Mouse (Mus musculus): Measurements from ENCODE around the gene Ttll5. TPM values are rescaled to one million over a fixed set of nuclear protein-coding genes. Genes with fewer than 3 reads are reported as not detected.

Gene Ttll5
- total RNA-seq (2021), result 10 to 100 TPM; 23.2 to 23.6 TPM
- long read RNA-seq, experiment 1, partial matches to known transcripts, result 1 of 4 reads
- long read RNA-seq, experiment 1, other reads (novel, unspliced or antisense), result 3 of 4 reads
- long read RNA-seq, experiment 2, full-length matches to known transcripts, result 1 of 5 reads
- long read RNA-seq, experiment 2, partial matches to known transcripts, result 3 of 5 reads
- long read RNA-seq, experiment 2, other reads (novel, unspliced or antisense), result 1 of 5 reads

- peak; percentile 82 to 87 for DNase-seq (ENCODE audit: low spot score in 2 of 2)
Measured at GRCm38 (mm10) chr12:85824438-85825264, at the start of gene Ttll5, which contains the start of gene Erg28. Gene Ttll5 (plus strand): TSS chr12:85824659. Gene Erg28 (minus strand): TSS chr12:85824550.

DNA sequence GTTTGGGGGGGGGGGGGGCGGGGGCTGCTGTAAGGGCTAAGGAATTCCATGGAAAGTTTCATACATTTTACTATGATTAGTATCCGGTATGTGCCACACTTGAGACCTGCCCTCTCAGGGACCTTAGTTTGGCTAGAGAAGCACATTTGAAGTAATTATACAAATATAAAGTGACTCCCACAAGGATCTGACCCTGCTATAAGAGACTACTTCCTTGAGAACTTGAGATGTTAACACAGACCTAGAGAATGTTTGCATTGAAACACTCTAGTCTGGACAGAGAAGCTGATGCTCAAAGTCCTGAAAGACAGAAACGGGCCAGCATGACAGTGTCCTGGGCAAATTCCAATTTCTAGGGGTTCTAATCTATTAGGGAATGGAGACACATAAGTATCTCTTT, 45.5 kb upstream of the Ttll5 start:
- DNase-seq (ENCODE audit: low spot score in 2 of 2), result no peak

DNA sequence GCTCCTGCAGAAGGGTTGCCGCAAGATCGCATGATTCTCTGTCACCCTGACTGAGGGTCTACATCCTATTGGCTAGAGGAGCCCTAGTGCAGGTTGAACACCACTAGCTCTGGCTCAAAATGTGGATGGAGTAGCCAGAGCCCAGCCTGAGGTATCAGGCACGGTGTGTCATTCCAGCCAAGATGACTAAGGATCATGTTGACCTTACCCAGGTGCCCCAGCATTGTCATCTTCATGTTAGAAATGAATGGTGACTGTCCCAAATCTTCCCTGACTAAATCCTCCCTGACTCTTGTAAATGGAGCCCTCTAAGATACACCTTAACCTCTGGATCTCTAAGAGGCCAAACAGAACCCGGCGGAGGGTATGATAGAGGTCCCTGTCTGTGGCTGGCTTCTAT, 44.8 kb upstream of the Ttll5 start:
- DNase-seq (ENCODE audit: low spot score in 2 of 2), result no peak

DNA sequence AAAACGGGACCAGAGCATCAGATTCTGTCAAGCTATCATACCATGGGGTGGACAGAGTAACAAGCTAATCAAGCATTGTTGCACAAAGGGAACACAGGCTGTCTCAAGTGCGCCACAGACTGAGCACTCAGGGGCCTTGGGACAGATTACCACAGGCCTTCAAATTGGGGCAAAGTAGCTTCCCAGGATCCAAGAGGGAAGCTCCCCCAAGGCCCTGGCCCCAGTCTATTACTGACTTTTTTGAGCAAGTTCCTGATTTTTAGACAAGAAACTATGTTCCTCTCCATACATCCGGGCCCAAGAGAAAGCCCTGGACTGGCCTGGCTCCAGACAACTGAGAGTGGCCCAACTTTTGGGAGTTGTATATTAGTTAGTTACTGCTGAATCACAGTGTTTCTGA, 42.9 kb upstream of the Ttll5 start:
- no peak for DNase-seq (ENCODE audit: low spot score in 2 of 2)

- DNase-seq (ENCODE audit: low spot score in 2 of 2), result no peak
Measured at GRCm38 (mm10) chr12:85784916-85785815, 39.3 kb upstream of the Ttll5 start.

GRCm38 (mm10) chr12:85792158-85792557, 32.3 kb upstream of the Ttll5 start:
- DNase-seq (ENCODE audit: low spot score in 2 of 2), result no peak

DNA sequence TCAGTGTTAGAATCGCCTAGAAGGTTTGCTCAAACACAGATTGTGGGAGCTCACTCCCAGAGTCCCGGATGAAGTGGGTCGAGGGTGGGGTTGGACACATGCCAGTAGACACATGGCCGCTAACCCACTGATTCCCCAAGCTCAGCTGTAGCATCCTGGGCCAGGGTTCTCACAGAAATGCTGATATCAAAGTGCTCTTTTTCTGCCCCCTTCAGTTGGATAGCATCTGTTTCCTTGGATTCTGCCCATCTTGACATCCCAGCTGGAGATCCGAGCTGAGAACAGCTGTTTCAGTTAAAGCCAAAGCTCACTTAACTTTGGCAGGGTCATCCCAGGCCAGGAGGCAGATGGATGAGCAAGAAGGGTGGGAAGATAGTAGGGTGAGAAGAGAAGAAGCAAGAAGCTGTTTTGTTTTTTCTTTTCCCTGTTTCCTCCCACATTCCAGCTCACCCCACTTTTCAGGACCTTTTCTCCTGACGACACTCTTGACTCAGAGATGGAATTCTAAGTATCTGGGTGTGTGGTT, 31.6 kb upstream of the Ttll5 start:
- DNase-seq (ENCODE audit: low spot score in 2 of 2), result no peak

DNA sequence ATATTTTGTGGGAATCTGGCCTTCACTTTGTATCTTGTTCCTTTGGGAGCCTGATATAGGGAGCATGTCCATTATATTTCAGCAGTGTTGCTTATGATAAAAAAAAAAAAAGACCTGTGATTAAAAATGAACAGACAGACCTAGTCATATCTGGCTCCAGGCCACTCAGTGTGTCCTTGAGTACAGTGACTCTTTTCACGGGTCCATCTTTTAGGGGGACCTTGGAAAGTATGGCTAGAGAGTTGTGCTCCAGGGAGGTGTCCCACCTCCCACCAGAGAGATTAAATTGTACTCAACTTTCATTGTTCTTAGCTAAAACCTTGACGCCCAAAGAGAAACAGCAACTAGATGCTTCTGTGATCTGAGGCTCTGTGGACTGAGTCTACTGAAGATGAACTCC, 30.4 kb upstream of the Ttll5 start:
- no peak for DNase-seq (ENCODE audit: low spot score in 2 of 2)

GRCm38 (mm10) chr12:85795551-85795950, 28.9 kb upstream of the Ttll5 start:
- DNase-seq (ENCODE audit: low spot score in 2 of 2), result no peak

DNA sequence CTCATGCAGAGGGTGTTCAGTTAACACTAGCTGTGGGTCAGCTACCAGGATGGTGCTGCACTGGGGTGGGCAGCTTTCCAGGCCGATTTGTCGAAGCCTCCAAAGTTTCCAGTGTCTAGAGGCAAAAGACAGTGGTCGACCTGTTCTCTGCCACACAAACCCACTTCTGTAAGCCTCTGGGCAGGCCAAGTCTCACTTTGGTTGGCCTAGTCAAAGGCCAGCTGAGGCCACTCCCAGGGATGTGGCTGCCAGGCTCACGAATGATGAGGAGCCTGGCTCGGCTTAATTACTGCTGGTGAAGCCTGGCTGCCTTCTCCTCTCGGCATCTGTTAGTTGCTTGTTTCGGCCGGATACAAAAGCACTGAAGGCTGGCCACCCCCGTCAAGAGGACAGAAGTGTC, 24.4 kb upstream of the Ttll5 start:
- DNase-seq (ENCODE audit: low spot score in 2 of 2), result no peak

- DNase-seq (ENCODE audit: low spot score in 2 of 2), result no peak
Measured at GRCm38 (mm10) chr12:85809726-85810125, 14.7 kb upstream of the Ttll5 start.

DNA sequence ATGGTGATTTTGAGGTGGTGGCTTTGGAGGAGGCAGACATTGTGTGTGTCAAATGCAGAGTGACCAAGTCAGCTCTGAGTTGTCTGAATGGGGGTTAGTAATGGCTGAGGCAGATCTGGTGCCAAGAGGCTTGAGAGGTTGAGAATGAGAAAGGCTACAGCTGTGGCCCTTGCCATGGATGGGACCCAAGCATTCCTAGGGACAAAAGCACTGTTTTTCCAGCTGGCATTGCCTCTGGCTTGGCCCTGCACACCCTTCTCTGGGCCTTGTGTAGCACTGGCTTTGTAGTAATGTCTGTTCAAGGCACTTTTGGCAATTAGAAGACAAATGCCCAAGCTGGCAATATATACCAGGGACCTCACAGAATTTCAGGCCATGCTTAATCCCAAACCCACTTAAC, 13.5 kb upstream of the Ttll5 start:
- no peak for DNase-seq (ENCODE audit: low spot score in 2 of 2)

DNA sequence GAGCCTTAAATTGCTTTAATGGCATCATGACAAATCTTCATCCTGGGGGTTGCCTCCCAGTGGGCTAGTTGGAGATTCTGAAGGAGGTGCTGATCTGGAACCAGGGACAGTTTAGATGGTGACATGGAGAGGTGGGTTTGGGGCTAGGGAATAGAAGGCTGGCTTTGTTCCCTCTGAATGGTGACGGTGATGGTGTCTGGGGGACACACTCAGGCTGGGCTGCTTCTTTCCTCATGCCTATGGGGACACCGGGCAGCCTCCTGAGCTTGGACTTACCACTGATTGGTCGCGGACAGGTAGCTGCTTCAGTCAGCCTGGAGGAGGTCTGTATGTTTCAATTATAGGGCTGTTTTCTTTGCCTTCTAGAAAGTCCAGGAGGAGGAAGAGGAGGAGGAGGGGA, 12.8 kb upstream of the Ttll5 start:
- DNase-seq (ENCODE audit: low spot score in 2 of 2), result no peak

- DNase-seq (ENCODE audit: low spot score in 2 of 2), result peak in 1 of 2 experiments; percentile 25
Measured at GRCm38 (mm10) chr12:85813599-85813998, 10.9 kb upstream of the Ttll5 start.

DNA sequence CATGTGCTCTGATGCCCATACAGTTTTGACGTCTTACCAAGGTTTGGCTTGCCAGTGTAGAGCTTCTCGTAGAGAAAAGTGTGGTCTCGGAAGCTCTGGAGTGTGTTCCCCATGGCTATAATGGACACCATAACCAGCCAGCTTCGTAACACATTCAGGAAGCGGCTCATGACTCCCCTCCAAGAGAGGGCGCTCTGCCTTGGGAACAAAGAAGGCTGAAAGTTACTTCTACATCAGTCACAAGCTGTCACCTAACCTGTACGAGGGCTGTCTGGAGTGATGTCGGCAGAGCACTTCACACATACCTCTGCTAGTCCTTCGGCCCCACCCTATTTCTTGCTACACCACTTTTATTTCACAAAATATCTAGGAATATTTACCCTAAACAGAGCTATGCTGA, 2.4 kb upstream of the Ttll5 start:
- DNase-seq (ENCODE audit: low spot score in 2 of 2), result no peak

DNA sequence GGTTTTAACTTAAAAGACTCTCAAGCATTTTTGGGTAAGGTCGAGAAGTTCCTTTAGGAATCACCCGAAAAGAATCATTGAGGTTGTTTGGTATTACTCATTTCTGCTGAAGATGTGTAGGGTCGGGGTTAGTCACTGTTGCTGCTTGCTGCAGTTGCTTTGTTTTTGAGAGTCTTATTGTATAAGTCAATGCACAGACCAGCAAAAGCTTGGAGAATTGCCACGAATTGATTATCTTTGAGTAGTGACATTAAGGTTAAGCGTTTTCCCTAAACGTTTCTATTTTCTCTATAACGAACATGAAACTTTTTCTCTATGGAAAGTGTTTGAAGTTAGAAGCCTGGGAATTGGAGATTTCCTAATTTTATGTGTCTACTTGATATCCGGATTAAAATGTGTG, 902 bp downstream of the Ttll5 start:
- DNase-seq (ENCODE audit: low spot score in 2 of 2), result no peak

DNA sequence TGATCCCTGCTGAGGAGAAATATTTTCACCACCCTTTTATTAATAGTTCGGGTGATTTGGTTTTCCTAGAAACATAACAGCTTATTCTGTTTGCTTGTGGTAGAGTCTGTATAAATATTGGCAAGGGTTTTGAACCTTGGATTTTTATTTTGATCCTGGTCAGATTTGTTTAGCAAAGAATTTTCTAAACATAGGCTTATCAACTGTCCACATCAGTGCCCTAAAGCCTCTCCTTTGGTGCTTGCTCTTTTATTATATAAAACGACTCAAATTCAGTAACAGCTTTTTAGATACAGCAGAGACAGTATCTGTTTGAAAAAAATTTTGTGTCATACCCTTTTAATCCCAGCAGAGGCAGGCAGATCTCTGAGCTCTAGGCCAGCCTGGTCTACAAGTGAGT, 1.4 kb downstream of the Ttll5 start:
- DNase-seq (ENCODE audit: low spot score in 2 of 2), result no peak

- no peak for DNase-seq (ENCODE audit: low spot score in 2 of 2)
Measured at GRCm38 (mm10) chr12:85828856-85829255, 4.4 kb downstream of the Ttll5 start.

GRCm38 (mm10) chr12:85829866-85830265, 5.4 kb downstream of the Ttll5 start:
- no peak for DNase-seq (ENCODE audit: low spot score in 2 of 2)

DNA sequence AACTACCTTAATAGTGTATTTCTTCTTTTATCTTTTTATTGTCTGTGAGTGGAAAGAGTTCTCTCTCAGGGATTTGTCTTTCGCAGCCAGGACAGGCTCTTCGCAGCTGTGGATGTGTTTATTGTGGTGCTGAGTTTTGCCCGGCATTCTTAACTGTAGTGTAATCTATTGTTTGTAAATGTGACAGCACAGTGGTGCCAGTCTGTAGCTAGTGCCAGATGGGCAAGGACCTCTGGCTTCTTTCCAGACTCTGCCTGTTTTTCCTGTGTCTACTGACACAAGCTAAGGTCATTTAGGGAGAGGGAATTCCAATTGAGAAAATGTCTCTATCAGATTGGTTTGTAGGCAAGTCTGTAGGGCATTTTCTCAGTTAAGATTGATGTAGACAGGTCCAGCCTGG, 6.2 kb downstream of the Ttll5 start:
- DNase-seq (ENCODE audit: low spot score in 2 of 2), result no peak

- no peak for DNase-seq (ENCODE audit: low spot score in 2 of 2)
Measured at GRCm38 (mm10) chr12:85834543-85834942, 10.1 kb downstream of the Ttll5 start.

All from adrenal gland, postnatal 4 days (tissue).